Mouse (Mus musculus) liver, adult 2 months (tissue): ENCODE measurements around the gene Folr2.
A peak's percentile ranks its signal among the peaks of the same experiment; 100 is the strongest.

Experiments used
- CTCF ChIP-seq: fragments of 200-500 bp; IDR thresholded peaks from 2 replicates; pipeline ENCODE4 v1.5.1; 2011; ENCODE audit warnings: low read depth, low read length, control low read depth
- POLR2A ChIP-seq: fragments of 200-500 bp; IDR thresholded peaks from 2 replicates; pipeline ENCODE4 v1.6.1; 2011; ENCODE audit warnings: low read length, control low read depth; ENCODE audit not compliant: insufficient read depth; ENCODE audit errors: extremely low read depth

- no peak for TF ChIP-seq CTCF
- peak; percentile 56; the same call in 1 of the 2 replicates for TF ChIP-seq POLR2A
These were observed 39.4 kb upstream of the Folr2 start for GRCm38 (mm10) chr7:101896104-101897066.
